Mouse (Mus musculus) retina, adult 2 months (tissue): ENCODE measurements around the gene Synj1.

Experiments used
- DNase-seq: peaks from one replicate; pipeline ENCODE4 v3.0.0-alpha.2; 2012; ENCODE audit warnings: low read depth, low spot score

The Synj1 gene

DNA sequence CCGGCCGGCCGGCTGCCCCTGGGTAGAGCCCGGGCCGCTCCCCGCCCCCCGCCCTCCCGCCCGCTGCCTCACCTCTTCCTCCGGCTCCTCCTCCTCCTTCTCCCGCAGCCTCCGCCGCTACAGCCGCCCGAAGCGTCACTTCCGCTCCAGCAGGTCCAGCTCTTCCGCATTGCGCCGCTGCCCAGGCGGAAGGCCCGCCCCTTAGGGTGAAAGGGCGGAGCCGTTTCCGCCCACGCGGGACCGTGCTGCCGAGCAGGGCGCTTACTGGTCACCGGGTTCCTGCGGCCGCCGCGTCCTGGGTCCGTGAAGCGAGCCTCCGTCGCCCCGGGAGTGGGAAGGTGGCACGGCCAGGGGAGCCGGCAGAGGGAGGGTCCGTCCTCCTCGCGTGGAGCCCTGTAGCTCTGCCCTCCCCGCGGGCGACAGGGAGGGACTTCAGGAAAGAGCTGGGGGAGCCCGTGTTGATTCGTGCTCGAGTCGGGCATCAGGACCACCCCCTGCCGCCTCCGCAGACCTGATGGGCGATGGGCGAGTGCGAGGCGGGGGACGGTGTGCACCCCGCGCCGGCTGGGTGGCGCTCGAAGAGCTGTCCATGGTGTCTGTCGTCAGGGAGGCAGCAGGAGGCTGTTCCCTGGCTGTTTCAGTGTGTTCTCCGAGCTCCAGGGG lies at the start of gene Synj1:
Gene Synj1 (minus strand): TSS at position 288 of the 663 bp plus-strand sequence.
- peak; percentile 89 for DNase-seq

DNA sequence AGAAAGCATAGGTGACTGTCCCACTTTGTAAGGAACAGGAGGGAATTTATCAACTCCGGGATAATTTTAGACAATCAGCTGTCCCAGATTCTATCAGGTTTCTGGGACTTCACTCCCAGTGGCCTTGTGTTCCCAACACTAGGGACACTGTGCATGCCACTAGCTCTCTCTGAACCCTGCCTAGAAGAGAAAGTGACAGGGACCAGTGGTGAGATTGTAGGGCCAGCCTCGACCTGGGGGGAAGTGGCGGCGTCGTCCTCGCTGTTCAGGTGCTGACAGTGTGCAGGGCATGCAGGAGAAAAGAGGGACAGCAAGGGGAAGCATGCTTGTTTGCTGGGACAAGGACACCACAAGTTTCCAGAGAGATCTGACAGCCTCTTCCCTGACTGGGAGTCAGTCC lies 46.6 kb upstream of the Synj1 start:
- DNase-seq, result no peak

DNA sequence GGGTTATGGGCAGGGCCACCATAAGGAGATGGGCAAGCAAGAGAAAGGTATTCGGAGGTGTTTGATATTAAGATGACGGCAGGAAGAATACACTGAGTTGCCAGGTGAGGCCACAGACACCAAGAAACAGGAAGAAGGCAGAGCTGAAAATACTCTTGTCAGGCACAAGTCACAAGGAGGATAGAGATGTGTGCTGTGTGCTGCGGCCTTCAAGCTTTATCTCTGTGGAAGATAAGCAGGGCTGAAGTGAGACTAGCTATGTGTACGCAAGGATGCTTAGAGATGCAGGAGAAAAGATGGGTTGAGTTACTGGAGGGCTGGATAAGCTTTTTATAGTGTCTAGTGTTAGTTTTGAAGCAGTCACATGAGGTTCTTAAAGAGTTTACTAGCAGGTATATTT lies 46.2 kb upstream of the Synj1 start:
- no peak for DNase-seq

DNA sequence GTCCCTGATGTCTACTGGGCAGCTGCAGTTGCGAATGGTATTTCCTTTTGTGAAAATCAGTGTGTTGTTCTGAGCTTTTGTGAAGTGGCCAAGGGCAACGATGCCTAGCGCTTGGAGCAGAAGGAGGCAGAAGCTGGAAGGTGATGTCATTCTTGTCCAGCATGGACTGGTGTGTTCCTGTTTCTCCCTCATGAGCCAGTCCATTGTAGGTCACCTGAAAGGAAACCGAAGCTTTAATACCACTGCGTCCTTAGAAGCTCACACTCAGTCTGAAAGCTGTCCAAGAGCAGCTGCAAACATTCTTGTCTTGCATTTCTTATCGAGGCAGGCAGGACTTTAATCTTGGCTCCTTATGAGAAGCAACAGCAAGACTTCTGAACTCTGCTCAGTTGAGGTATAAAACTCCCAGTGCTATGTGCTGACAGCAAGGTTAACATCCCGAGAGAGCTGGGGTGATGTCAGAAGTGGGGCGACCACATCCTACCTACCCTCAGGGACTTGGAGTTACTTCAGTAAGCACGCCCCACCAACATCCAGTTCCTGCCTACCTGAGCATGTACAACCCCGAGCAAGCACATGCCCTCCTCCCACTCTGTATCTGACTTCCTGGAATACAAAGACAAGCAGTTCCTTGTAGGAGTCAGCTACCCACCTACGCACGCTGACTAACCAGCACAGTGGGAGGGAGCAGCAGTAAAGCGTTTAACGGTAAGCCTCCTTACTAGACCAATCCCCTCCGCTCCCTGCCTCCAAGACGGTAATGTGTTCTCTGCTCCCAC lies 45.1 kb upstream of the Synj1 start:
- no peak for DNase-seq

DNA sequence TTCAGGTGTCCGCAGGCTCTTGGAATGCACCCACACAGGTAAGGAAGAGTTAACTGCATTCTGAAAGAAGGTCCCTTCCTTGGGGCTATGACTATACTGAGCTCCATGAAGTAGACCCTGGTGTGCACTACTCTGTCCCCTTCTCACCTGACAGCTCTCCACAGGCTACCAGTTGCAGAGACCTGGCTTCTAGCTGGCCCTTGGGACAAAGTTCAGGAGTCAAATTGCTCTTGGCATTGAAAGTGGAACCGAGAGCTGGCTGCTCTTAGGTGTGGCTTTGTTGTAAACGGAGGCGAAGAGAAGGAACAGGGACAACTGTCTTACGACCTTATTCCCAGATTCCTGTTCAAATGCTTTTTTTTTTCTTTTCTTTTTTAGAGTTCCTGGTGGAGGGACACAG lies 44.0 kb upstream of the Synj1 start:
- DNase-seq, result no peak

DNA sequence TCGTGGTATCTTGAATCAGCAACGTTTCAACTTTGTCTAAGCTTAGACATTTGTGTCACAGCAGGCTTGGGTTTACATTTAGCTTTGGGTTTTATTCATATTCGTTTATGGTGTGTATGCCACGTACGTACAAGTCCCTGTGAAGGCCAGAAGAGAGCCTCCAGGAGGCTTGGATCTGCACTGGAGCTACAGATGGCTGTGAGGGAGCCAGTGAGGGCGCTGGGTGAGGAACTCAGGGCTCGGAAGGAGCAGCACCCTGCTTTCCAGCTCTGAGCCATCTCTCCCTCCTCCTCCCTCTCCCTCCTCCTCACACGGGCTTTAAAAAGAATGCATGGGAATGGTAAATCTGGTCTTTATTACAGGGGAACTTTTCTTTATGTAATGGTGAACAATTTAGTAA lies 42.5 kb upstream of the Synj1 start:
- DNase-seq, result no peak

DNA sequence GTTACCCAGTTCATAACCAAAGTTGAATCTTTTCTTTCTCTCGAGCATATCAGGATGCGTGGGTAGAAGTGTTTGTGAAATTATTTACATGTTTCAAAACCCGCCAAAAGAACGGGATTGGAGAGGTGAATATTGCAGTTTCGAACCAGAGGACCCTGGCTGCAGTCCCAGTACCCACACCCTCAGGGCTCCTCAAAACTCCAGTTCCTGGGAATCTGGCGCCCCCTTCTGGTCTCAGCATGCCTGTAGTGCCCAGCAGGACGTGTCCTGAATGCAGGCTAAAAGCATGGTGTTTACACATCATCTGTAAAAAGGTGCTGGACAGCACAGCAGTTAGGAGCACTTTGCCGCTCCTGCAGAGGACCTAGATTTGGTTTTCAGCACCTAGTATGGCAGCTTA lies 34.4 kb upstream of the Synj1 start:
- peak; percentile 15 for DNase-seq

DNA sequence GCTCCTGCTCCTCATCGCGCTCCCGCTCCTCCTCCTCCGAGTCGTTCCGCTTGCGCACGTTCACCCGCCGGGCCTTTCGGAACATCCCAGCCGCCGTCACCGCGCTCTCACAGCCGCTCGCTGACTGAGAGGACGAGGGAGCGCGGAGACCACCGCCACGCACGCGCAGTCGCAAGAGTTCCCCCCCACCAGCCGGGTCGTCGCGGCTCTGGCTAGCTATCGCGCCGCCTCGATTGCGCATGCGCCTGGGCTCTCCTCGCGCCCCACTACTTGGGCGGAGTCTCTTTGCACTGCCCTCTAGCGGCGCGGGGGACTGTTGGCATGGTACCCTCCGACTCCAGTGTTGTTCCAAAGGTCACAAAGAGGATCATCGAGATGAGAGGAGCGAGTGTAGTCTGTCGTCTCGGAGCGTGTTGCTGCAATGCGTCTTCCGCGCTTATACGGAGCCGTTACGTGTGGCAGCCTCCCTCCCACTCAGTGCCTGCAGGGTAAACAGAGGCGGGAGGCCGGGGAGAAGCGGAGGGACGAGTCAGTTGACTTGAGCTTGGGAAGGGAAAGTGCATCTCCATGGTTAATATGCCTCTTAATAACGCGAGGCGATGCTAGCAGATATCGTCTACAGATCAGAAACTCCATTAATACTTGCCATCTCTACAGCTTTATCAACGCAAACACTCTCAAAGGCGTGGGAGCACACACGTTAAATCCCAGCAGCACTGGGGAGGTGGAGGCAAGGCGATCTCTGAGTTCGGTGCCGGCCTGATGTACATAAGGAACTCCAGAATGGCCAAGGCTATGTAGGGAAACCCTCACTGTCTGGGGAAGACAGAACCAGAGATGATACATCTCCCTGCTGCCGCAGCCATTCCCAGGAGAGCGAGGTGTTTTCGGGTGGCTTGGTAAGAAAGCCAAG lies 33.4 kb upstream of the Synj1 start, which contains the start of gene Paxbp1:
Gene Paxbp1 (minus strand): TSS at position 274 of the 913 bp plus-strand sequence.
- DNase-seq, result peak; percentile 100

DNA sequence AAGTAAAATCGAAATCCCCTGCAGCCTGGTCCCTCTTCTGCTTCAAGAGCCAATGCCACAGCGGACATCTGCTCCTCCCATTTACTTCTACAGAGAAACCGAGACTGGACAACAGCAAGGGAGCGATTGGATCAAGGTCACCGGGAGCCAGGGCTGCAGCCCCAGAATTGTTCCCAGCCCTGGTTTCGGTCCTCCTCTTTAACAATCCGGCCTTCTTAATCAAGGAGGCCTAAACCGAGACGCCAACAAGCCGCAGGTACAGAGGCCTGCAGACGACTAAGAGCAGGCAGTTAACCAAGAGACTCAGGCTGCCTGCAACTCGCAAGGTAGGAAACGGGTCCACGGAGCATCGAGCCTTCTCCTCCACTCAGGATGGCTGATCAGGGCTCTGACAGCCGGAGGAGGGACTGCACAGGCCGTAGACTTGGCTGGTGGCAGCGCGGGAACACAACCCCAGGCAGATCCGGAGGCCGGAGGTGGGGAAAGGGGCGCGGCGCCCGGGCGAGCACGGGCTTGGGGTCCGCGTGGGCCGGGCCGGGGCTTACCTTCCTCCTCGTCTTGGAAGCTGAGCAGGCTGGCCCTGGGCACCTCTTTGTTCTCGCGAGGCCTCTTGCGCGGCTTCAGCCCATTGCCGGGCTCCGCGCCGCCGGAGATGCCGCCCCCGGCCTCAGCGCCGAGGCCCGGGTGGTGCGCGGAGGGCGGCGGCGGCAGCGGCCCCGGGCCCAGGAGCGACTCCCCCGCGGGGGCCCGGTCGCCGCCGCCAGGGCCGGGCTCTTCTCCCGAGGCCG lies 32.5 kb upstream of the Synj1 start:
- peak; percentile 1 for DNase-seq

DNA sequence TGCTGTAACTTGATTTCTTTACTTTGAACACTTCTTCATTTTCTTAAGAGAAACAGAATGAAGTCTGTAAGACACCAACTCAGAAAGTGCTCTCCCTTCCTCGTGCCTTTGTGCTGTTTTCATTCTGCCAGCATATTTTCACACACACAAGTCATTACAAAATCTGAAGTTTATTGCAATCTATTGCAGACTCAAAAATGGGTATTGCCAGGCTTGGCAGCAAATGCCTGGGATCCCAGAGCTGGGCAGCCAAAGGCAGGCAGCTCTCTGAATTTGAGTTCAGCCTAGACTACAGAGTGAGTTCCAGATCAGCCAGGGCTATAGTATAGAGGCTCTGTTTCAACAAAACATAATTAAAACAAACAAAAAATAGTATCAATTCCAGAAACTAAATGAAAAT lies 31.5 kb upstream of the Synj1 start:
- no peak for DNase-seq

DNA sequence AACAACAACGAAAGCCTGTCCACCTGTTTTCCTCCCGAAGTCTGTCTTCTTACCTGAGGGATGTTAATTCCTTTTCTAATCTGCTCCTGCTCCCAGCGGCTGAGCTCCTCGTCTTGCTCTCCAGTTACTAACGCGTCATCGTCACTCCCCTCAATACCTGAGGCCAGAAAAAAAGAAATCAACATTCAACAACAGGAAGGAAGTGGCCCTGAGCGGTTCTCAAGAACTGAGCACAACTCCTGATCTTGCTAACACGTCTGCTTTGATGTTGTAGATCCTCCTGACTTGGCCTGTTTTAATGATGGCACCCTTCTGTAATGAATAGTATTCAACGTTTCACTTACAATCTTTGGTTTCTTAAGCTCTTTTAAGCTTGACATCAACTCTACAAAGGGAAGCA lies 24.8 kb upstream of the Synj1 start:
- DNase-seq, result no peak

DNA sequence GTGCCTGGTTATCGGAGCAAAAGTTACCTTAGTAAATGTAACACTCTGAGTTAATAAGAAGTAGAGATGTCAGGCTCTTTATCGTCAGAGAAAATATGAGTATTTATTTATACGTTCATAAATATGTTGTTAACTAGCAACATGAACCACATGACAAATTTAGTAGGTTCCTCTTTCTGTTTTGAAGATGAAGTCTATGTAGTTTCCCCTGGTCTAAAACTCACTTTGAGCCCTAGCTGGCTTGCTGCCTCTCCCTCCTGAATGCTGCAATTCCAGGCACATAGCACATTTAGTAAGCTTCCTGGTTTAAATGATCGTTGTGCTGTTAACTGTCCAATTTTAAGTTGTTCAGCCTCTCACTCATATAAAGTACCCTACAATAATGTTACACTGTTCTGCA lies 19.6 kb upstream of the Synj1 start:
- DNase-seq, result no peak

DNA sequence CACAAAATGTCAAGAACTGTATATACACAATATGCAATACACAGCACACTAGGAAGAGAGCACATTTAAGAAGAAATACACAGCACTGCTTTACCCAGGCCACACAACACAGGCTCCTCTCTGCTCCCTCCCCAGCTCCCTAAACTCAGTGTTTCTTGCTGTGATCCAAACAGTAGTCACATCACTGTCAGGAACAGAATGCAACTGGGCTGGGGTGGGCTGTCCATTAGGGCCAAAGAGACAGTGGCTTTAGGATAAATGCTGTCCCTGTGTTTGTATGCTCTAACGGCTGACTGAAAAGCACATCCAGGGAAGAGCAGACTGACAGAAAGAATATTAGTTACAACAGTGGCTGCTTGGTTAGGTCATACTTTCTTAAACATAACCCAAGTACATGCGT lies 18.8 kb upstream of the Synj1 start:
- no peak for DNase-seq

DNA sequence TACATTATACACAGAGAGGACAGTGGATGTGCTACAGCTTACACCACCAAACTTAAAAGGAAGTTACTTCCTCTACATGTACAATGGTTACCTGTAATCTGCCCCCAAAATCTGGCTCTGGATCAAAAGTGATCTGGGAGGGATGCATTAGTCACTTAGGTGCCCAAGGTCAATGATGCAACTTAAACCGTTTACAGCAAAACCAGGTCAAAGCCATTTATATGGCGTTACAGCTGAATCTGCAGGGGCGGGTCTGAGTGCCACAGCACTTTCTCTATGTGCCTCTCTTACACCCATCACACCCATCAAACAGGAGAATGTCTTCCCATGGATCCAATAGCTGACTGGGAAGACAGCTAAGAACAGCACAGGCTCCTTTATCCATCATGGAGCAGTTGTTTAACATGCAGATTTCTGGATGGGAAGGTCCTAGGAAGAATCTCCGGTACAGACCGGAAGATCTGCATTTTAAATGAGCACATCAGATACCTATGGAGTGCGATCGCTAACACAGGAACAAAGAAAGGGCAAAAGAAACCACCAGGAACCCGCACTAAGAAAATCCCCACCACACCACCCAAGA lies 18.1 kb upstream of the Synj1 start:
- DNase-seq, result no peak

DNA sequence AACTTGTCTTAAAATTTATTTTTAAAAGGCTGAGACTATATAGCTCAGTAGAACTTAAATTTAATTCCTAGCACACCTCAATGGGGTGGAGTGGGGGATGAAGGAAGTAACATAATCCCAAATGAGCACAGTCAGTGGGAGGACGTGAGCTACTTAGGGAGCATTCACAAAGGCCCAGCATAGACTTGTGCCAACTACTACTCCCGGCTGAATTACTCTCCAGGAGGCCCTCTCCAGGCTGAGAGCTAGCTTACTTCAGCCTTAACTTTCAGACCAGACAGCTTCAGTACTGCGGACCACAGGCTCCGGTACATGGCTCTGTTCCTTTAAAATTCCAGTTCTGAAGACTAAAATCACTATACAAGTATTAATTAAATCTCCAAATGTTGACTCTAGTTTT lies 15.2 kb upstream of the Synj1 start:
- no peak for DNase-seq

DNA sequence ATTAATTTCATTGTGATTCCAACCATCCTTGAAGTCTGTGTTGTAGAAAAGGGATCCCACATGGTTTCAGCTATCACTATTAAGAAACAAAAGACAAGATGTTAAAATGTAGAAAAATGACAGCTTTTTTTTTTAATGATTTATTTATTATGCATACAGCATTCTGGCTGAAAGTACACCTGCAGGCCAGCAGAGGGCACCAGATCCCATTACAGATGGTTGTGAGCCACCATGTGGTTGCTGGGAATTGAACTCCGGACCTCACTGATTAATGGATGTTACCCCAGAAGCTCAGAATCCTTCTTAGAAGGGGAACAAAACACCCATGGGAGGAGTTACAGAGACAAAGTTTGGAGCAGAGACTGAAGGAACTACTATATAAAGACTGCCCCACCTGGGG lies 12.3 kb upstream of the Synj1 start:
- DNase-seq, result no peak

DNA sequence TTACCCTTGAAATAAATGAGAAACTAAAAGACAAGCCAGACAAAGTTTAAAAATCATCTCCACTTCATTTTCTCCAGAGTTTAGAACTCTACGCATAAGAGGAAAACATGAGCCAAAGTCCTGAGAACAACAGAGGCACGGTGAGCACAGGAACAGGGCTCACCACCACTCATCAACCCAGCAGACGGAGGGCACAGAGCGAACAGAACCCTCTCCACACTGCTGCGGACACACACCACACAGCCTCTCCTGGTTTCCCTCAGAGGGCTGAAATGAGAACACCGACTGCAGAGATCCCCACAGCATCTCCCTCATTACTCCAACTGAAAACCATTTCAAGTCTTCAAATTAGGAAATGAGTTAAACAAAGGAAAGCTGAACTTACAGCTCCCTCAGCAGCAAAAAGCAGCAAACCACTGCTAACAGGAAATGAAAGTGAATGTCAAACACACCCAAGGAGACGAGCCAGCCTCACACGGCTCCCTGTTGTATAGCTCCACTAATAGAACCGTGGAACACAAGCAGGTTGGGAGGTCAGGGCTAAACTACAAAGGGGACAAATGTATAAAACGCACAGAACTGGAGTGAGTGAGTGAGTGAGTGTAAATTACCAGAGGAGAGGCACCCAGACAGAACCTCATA lies 9.9 kb upstream of the Synj1 start:
- DNase-seq, result no peak

DNA sequence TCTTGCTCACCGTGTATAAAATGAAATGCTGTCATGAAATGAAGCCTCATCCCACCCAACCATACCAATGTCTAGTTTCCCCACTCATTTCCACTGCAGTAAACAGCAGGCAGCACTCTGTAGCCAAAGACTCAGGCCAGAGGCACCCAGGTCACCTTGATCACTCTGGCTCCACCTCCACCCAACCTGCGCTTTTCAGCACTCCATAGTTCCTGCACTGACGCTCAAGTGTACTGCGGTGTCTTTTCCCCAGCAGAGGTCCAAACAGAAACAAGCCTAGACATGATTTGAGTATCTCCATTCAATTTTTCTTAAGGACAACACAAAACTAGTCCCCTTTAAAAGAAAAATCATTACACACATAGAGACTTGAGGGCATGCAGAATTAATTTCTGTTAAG lies 8.4 kb upstream of the Synj1 start:
- no peak for DNase-seq

DNA sequence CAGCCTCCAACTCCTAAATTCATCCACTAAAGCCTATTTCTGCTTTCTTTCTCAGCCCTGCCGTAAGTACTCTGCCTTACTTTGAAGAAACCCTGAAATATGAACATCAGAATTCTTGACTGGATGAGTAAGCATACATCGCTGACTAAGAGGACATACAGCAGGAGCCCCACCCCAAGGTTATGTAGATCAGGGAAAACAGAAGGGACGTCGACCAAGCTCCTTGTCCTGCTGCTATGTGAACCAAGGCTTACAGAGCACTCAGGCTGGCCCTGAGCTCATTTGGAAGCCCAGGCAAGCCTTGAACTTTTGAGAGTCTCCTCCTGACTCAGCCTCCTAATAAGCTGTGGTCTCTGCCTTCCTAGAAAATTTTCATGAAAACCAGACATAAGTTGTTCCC lies 4.7 kb upstream of the Synj1 start:
- DNase-seq, result no peak

DNA sequence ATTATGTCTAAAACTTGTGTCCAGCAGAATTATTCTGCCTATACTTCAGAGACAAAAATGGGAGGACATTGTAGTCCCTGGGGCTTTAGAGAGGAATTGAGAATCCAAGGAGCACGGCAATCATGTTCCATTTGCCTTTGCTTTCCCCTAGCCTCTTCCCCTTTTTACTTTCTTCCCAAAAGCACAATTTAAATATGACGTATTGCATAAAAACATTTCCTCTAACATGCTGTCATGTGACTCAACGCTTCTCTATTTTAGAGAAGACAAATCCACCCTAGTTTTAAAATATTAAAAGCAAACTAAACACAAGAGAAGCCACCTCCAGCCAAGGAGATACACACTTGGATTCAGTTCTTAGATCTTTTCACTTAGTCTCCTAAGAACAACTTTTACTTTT lies 739 bp upstream of the Synj1 start:
- no peak for DNase-seq

DNA sequence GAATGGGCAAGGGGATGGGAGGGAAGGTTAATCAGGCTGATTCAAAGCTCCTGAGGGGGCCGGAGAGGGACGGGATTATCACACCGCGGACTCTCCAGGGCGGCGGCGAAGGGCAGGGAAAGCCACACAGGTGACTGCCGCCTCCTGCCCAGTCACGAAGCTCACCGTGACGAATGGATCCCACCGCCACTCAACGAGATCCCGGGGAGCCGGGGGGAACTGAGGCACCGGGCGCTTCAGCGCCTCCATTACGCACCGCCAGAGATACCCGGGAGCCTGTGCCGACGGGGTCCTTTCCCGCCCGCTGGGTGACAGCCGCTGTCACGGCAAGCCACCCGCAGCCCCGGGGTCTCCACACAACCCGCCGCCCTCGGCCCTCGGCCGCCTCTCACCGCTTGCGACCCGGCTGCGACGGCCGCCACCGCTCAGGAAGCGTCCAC lies 507 bp downstream of the Synj1 start:
- peak; percentile 50 for DNase-seq
